Mouse (Mus musculus) adrenal gland, postnatal 36 days (tissue): ENCODE measurements around the gene Nfkbid. TPM values are rescaled to one million over a fixed set of nuclear protein-coding genes. Genes with fewer than 3 reads are reported as not detected.

Experiments used
- DNase-seq, 2 experiments: peaks; one replicate each; pipeline ENCODE4 v3.0.0; 2021; ENCODE audit warnings: mixed read lengths in 1 of 2
- long read RNA-seq, 2 experiments: library from polyadenylated mRNA; stranded (forward); transcript quantifications; one replicate each; pipeline ENCODE4 v2.0.0; 2021; ENCODE audit warnings: borderline sequencing depth in 2 of 2
- total RNA-seq, 2 experiments: library from RNA; stranded (reverse); gene quantifications; 2 replicates each; pipeline ENCODE4 v1.2.3; 2021

Gene Nfkbid
- total RNA-seq, result 1 to 10 TPM in 1 of 2 experiments, under 1 TPM in 1; 0.89 to 1.0 TPM
- long read RNA-seq, experiment 1, result 0 reads
- long read RNA-seq, experiment 2, result 0 reads

DNA sequence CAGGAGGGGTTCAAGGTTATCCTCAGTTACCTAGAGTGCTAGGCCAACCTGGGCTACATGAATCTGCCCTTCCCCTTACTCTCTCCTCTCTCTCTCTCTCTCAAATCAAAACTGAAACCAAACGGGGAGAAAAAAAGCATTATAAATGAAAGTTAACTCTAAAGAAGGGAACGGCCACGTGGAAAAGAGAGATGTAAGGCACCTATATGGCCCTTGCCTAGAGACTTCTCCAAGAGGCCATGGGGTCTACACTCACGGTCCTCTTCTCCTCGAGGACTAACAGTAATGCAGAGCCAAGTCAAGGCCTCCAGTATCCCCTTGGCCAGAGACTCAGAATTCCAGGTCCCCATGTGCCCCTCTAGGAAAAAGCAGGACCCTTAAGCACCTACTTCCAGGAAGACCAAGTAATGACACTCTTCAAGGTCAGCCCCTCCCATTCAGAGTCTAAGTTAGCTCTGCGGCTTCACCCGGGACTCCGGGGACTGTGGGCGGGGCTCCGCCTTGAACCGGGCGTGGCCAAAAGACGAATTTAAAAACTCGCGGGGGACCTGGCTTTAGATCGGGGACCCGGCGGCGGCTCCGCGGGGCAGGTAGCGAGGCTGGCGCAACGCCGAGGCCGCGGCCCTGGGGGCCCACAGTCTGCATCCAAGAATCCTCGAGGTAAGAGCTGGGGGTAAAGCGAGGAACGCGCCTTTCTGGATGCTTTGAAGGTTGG, at the start of gene Nfkbid:
Gene Nfkbid, plus strand, starts transcription at position 558 of the 715 bp plus-strand sequence.
- peak; percentile 84 to 90 for DNase-seq

DNA sequence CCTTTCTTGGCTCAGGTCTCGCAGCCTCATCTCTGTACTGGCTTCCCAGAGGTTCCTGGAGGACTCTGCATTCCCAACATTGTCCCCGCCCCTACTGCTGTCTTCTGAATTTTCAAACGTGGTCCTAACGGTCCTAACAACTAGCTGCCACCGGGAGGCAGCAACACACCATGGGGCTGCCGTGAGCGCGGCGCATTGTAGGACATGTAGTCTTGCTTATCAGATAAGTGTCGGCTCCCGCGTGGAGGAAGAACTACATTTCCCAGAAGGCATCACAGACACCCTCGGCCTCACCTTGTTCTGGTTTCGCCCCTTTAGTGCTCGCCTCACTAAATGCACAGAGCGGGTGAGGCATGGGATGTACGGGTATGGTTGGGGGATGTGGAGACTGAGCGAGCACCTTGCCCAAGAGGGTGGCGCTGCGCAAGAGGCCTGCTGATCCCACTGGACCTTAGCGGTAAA, 48.0 kb upstream of the Nfkbid start:
- DNase-seq, result peak; percentile 92

DNA sequence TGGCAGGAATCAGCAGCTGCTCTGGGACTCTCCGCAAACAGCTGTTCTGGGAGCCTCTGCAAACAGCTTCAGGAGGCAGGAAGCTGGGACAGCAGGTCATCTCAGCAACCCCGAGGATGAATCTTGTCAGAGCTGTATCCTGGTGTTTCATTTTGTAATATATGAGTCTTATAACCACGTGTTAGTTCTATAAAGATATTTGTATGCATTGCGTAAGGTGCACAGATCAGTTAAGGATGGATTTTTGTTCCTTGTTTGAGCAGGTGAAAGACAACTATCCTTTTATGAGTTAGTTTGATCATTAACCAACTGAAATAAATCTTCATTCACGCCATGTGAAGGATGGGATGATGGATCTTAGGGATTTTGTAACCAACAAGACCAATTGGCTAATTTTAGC, 41.5 kb upstream of the Nfkbid start:
- DNase-seq, result no peak

DNA sequence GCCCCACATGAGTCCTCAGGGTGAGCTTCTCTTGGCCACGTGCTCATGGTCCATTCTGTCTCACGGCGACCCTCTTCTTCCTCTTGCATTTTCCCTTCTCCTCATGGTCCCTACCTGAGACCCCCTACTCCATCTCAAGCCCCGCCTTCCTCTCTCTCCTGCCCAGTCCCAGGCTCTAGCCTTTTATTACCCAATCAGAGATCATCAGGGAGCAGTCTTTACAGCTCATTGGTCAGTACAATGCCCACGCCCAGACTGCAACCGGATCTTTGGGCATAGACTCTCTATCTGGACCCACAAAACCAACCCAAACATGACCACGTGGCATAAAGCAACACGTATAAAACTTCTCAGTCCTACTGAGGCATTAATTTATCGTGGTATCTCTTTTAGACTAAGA, 37.4 kb upstream of the Nfkbid start:
- no peak for DNase-seq

DNA sequence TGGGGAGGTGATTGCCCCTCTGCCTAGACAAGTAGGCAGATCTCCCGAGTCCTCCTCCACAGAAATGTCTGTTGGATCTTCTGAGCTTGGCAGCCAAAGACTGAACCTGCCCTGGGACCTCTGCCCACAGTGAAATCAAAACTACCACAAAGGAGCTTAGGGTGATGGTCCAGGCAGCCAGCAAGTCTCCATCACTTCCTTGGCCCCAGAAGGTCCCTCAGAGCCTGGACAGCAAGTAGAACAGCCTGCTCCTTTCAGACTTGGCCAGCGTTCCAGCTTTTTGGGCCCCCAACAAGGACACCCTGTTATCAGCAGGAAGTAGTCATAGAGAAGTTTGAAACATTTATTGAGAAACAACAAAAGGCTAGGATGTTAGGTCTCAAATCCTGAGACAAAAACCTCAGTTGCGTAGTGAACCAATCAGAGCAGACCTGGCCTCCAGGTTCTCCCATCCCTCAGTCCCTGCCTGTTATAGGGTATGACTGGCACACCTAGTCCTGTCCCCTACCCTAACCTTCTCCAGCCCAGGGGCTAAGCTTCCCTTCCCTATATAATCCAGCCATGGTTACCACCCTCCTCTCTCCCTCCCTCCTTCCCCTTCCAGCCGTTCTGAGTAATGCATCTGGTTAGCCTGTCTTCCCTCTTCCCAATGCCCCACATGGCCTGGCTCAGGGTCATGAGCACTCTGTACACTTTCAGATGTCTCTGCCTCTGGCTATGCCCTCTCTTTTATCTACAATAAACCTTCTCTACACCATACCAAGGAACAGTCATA, 28.6 kb upstream of the Nfkbid start:
- peak in 1 of 2 experiments; percentile 36 for DNase-seq

DNA sequence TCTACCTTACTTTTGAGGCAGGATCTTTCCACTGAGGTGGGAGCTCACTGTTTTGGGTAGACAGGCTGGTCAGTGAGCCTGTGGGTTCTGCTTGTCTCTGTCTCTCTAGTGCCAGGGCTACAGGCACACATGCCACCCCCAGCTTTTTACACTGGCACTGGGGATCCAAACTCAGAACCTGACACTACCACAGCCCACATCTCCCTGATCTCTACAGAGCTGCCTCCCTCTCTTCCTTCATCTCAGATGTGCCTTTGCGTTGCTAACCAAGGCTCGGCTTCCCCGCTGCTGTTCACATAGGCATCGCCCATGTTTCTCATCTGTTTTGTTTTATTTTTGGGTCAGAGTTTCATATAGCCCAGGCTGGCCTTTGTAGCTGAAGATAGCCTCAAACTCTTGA, 27.9 kb upstream of the Nfkbid start:
- no peak for DNase-seq

DNA sequence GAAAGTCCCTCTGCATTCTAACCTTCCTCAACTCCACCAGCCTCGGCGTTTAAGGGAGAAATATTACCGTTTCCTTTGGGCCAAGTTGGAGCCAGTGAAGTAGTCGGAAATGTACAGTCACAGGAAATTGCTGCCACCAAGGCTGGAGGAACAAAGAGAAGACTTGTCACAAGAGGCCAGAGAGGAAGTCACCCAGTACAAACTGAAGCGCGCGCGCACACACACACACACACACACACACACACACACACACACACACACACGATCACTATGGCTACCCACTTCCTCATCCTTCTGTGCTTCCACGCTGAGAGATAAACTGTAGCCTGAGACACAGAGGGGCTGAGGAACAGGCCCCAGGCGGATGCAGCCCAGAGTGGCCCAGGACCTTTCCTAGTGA, 27.2 kb upstream of the Nfkbid start:
- DNase-seq, result peak; percentile 43 to 56

DNA sequence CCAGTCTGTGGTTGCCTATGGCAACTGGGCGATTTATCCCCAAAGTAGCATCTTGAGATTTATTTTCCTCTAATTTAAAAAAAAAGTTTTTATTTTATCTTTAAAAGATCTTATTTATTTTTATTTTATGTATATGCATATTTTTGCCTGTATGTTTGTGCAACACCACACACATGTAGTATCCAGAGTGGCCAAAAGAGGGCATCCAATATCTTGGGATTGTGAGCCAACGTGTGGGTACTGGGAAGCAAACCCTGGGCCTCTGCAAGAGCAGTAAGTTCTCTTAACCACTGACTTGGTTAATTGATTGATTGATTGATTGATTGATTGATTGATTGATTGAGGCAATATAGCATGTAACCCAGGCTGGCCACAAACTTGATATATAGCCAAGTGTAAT, 26.7 kb upstream of the Nfkbid start:
- DNase-seq, result no peak

DNA sequence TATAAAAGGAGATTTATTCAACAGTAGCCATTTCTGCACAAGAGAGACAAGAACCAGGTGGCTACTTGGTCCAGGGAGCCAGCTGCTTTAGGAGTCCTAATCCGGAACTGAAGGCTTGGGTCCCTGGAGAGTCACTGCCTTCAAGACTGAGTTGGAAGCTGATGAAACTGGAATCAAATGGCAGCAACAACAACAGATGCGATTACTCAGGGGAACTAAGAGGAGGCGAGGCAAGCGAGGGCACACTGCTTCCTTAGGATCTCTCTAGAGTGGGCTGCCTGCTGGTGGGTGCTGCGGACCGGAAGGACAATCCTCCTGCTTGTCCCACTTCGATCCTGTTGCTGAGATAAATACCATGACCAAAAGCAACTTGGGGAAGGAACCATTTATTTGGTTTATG, 21.9 kb upstream of the Nfkbid start:
- DNase-seq, result no peak

DNA sequence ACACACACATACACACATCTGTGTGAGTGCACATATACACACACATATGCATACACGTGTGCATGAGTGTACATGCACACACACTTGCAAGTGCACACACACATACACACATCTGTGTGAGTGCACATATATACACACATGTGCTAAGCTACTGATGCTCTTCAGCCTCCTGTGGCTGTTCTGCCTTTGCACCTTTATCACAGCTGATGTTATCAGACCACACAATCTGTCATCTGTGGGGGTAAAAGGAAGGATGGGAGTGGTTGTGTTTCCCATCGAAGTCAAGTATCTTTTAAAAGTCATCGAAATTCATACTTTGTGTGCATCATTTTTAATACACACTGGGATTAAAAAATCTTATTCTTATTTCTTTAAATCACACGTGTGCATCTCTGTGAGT, 19.2 kb upstream of the Nfkbid start:
- DNase-seq, result no peak

DNA sequence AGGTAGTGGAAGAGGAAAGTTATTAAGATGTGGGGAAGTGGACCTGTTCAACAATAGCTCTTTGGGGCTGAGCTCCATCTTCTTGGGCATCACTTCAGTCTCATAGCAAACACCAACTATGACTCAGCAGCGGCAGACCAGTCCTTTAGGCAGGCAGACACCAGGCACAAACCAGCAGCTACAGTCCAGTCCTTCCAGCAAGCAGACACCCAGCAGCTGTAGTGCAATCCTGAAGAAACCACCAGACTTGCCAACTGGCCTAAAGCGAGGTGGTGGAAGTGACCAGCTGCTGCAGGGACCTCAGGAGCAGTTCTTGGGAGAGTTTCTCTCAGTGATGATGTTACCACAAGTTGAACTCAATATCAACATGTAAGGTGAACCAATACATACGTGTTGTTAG, 12.9 kb upstream of the Nfkbid start:
- DNase-seq, result no peak

DNA sequence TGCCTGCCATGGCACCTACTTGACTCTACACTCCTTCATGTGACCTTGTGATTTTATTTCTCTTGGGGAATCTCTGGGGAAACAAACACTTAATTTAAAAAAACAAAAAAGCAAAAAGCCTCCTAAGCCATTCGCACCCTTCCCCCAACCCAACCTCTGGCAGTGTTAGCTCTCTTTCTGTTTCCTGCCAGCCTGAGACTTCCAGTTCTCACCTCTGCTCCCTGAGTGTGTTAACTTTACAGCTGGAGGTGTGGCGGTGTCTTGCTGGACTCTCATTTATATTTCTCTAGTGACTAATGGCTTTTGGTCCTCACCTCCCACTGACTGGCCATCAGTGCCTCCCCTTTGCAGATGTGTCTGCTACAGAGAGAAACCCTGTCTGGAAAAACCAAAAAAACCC, 11.7 kb upstream of the Nfkbid start:
- DNase-seq, result no peak

DNA sequence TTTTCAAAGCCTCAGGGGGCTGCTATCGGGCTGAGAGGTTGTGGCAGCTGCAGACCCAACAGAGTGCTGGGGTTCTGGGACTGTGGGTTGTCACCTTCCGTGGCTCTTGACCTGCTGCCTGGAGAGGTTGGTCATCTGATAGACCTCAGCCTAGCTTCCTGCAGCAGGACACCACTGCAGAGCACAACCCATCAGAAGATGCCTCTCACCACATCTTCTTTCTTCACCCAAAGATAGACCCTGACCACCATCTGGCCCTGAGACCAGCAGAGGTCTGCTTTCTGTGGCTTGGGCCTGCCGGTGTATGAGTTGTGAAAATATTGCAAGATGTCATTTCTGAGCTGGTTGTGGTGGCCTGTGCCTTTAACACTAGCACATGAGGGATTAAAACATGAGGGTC, 10.5 kb upstream of the Nfkbid start:
- no peak for DNase-seq

DNA sequence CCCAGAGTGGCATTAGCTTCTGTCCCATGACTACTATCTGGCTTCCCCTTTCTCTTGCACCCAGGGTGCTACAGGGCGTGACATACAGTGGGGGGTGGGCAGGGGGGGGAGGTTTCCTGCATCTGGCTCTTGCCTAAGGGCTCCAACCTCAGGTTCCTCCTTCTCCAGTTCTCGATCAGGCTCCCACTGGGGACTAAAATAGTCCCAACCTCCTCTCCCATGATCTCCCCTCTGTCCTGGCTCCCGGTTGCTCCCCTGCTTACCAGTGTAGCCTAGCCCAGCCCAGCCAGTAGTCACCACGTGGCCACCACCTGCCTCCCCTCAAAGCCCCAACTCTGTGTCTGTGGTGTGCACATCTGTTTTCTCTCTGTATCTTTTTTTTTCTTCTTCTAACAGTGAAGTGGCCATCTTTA, 8.8 kb upstream of the Nfkbid start:
- no peak for DNase-seq

DNA sequence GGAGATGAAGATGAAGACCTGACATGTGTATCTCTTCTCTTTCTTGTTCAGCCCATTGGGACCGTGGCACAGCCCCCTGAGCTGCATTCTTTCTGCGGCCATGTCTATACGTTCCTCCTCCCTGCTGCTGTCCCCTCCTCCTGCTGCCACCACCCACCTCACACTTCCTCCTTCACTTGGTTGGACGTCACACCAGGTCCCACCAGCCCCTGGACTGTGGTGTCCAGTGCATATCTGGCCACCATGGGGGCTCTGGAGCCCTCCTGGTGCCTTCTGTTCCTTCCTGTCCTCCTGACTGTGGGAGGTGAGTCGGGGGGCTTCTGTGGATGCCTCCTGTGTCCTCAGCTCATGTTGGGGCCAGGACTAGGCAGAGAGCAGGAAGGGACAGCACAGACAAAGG, 7.9 kb upstream of the Nfkbid start, which contains the start of gene Tyrobp:
Gene Tyrobp, plus strand, starts transcription at position 165 of the 400 bp plus-strand sequence.
- DNase-seq, result no peak

DNA sequence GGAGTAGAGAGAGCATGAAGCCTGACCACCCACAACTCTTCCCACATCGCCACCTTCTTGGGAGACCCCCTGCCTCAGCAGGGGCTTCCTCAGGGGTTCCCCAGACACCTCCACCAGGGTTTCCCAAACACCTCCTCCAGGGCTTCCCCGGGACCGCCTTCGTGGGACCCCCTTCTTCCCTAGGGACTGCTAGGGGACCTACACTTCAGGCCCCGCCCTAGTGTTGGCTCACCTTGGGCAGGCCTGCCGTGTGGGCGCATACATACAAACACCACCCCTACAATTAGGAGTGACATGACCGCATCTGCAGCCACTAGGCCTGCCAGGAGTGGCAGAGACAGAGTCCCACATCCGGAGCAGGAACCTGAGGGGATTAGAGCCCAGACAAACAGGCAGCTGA, 3.7 kb upstream of the Nfkbid start:
- no peak for DNase-seq

DNA sequence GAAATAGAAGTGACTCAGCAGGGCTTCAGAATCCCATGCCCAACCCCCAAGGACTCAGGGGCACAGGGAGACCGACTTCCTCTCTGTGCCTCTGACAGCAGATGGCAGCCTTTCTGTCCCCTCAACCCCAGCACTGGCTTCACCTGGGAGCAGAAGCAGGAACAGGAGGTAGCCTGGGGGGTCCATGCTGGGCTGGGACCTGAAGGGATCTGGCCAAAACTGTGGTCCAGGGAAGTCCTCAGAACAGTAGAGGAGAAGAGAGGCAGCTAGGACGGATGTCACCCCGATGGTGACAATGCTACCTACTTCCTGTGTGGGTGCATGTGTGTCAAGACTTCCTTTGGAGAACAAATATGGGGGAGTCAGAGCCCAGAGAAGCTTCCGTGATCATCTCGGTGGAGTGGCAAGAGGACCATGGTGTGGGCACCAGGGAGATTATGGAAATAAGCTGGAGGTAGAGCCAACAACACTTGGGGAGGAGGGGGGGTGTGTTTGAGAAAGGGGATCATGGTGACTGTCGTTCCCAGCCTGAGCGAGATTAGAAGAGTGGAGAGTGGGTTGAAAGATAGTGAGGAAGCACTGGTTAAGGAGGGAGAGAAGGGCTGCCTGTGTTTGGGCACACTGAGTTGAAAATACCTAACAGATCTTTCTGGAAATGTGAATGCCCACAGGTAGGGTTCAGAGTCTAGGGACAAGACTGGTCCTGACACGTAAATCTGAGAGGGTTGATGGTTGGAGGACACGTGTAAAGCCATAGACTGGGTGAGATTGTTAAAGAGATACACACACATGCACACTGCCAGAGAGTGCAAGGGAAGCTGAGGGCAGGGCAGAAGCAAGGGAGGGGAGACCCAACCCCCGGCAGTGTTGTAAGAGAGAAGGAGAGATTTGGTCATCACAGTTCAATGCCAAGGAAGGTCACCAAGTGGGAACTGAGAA, 1.7 kb upstream of the Nfkbid start, which contains the start of gene Hcst:
Gene Hcst, minus strand, starts transcription at position 294 of the 939 bp plus-strand sequence.
- no peak for DNase-seq

DNA sequence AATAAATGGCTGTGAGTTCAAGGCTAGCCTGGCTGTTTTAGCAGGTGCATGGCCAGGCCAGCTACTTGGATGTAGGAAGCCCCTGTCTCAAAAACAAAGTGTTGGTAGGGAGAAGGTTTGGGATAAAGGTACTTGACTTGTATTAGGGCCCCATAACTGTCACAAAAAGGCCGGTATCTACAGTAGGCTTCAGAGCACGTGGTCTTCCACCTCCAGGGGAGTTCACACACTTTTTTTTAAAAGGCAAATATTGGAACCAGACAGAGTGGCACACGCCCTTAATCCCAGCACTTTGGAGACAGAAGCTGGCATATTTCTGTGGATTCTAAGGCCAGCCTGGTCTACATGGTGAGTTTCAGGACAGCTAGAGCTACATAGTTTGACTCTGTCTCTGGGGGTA, 859 bp upstream of the Nfkbid start:
- no peak for DNase-seq

DNA sequence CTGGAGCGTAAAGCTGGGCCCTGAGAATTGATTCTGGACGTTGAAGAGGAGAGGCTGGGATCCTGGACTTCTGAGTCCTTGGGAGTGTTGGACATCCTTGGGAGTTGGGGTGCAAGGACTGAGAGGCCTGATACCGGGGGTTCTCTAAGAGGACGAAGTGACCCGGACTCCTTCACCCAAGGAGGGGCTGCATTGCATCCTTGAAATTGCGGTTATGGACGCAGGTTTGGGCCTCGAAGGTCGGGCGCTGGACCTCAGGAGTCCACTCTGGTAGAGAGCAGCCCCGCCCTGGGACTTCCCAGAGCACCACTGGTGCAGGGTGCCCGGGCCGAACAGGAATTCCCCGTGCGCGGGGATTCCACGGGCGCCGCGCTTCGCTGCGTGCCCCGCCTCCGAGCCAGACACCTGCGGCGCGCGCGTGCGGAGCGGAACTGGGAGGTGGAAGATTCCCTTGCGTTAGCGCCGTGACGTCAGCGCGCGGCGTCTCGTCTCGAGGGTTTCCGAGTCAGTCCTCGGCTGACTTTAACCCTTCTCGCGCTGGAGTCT, 431 bp downstream of the Nfkbid start:
- peak; percentile 92 for DNase-seq

DNA sequence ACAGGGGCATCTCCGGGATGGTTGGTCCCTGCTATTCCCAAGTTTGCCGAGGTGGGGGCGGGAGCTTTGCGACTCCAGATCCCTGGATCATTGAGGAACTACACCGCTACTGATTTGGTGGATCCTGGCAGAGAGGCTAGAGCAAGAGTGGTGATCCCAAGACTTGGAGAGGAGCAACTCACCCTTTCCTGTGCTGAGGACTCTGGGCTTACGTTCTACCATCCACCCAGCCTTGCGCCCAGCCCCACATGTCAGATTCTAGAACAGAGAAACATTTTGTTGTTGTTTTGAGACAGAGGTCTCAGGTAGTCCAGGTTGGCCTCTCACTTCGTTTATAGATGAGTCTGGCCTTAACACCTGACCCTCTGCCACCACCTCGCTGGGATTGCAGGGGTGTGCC, 1.0 kb downstream of the Nfkbid start:
- no peak for DNase-seq

DNA sequence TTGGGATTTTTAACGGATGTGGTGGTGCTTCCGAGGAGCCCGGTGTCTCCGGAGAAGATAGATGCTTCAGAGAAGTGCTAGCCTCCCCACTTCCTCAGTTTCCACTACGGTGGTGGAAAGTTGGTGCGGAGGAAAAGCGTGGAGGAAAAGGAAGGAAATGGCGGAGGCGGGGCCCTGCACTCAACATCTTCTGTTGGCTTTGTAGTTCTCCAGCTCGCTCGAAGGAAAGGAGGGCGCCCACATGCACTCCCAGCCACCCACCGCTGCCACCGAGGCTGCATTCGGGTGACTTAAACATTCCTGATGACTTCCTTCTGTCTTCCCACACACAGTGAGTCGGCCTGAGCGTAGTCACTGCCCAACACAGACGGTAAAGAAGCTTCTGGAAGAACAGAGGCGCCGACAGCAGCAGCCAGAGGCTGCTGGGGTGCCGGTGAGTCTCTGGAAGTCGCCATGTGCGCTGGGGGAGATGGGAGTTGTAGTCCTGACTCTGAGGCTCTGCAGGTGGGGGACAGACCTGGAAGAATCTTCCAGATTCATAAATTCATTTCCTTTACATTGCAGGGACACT, 1.6 kb downstream of the Nfkbid start:
- no peak for DNase-seq

DNA sequence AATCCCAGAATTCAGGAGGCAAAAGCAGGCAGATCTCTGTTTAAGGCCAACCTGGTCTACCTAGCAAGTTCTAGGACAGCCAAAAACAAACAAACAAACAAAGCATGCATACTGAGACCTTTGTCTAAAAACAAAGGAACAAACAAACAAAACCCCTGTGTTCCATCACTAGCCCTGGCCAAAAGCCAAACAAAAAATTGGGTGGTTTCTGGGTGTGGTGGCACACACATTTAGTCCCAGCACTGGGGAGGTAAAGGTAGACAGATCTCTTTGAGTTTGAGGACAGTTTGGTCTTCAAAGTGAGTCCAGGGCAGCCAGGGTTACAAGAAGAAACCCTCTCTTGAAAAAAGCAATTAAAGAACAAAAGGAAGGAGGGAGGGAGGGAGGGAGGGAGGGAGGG, 7.8 kb downstream of the Nfkbid start:
- no peak for DNase-seq
